Mouse (Mus musculus): ENCODE measurements around the gene Adh6b.

Adh6b gene

DNA sequence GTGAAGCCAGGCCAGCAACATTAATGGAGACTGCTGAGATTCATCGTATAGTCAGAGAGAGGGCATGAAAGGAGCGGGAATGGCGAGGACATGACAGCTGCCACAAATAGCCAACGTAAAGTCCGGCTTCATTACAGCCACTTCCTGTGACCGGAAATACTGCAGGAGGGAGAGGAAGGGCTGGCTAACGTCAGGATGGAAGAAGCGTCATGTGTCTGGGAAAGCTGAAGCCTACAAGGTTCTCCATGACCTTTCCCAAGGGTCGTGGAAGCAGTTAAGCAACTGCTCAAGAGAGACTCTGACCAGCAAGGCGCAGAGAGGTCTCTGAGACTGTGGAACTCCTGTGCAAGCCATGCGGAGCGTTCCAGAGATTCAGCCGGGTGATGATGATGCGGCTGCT lies at the start of gene Adh6b:
Gene Adh6b, plus strand, starts transcription at position 305 of the 400 bp plus-strand sequence.
- DNase-seq (ENCODE audit: low spot score in 2 of 2) = no peak

DNA sequence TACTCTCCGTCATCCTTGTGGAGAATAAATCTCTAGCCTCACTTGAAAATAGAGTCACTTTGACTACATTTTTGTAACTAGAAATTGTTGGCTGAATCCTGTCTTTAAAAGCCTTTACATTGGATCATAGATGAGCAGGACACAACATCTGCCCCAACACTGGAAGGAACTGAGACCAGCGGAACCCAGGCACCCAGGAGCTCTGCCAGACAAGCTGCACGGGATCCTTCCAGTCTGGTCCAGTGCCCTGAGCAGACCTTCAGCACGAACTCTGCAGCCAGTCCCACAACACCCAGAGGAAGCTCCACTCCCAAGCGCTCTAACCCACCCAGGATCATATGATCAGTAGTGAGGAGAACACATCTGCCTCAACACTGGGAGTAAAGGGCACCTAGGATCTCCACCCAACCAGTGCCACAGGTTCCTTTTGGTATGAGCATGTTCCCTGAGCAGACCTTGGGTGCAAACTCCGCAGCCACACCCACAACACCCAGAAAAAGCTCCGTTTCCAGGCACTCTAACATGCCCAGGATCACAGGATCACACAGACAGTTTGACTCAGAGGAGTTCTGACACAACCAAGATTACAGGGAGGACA lies 48.2 kb upstream of the Adh6b start:
- DNase-seq (ENCODE audit: low spot score in 2 of 2) = no peak

DNA sequence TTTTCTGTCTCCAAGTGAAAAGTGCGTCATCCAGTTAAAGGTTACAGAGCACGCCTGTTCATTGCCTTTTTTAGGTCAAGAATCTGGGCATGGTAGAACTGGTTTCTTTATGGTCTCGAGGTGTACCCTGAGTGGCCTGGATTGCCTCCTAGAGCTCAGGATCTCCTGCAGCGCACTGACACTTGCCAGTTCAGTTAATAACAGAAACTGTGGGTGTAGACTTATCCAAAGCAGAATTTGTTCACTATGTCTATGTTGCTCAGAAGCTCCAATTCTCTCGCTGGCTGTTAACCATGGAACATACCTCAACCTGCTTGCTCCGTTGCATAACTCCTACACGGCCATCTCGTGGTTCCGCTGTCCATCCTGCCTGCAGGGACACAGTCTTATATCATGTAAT lies 41.4 kb upstream of the Adh6b start:
- DNase-seq (ENCODE audit: low spot score in 2 of 2) = no peak

DNA sequence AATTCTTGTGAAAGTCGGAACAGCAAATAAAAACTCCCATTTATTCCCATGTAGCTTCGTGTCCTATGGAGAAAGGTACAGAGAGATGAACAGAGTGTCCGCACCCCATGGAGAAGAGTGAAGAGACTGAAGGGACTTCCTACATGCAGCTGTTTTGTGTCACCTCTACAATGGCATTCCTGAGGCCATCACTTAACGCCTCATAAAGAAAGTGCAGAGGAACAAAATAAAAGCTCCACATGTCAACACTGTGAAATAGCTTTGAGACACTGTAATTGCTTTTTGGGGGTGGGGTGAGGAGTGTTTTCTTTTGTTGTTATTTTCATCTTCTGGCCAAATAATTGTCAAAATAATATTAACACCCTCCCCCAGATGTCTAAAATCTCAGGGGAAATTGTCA lies 38.9 kb upstream of the Adh6b start:
- no peak for DNase-seq (ENCODE audit: low spot score in 2 of 2)

DNA sequence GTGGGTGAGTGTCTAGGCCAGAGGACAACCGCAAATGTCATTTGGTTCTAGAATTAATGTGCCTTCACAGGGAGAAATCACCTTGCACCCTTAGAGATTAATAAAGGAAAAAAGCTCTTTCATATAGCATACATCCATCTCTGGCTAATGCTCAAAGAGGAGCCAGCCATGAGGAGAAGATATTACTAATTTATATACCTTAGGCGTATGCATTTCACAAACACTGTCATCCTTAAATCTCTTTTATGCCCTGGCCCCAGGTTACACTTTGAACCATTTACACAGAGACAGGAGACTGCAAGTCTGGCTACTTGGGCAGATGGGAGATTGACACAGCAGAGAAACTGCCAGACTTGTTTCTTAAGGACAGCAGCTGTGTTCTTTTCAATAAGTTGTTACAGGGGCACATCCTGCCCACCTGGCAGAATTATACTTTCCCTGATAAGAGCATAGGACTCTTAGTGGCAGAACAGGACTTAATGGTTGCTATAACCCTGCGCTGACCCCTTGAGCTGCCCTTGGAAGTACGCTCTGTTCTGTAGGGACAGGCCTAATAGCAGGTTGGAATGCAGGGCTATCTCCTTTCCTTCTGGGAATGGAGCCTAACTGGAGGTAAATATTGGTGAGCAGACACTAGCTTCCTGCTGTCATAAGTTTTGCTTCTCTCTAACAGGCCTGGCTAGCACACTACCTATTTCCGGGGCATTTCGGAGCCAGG lies 37.6 kb upstream of the Adh6b start:
- DNase-seq (ENCODE audit: low spot score in 2 of 2) = no peak

DNA sequence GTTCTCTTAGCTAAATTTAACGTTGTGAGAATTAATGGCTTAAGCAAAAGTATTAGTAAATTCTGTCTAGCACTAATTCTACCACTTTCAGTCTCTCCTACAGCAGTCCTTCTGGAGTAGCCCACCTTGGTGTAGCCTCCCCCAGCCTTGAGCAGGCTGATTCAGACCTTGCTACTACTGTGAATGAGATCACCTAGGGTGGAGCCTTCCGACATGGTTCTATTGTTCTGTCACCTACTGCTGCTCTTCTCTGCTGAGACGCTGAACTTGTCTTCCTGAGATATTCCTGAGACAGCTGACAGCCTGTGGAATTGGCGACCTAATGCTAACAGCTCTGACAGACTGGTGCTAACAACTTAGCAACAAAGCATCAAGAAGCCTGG lies 37.1 kb upstream of the Adh6b start:
- no peak for DNase-seq (ENCODE audit: low spot score in 2 of 2)

DNA sequence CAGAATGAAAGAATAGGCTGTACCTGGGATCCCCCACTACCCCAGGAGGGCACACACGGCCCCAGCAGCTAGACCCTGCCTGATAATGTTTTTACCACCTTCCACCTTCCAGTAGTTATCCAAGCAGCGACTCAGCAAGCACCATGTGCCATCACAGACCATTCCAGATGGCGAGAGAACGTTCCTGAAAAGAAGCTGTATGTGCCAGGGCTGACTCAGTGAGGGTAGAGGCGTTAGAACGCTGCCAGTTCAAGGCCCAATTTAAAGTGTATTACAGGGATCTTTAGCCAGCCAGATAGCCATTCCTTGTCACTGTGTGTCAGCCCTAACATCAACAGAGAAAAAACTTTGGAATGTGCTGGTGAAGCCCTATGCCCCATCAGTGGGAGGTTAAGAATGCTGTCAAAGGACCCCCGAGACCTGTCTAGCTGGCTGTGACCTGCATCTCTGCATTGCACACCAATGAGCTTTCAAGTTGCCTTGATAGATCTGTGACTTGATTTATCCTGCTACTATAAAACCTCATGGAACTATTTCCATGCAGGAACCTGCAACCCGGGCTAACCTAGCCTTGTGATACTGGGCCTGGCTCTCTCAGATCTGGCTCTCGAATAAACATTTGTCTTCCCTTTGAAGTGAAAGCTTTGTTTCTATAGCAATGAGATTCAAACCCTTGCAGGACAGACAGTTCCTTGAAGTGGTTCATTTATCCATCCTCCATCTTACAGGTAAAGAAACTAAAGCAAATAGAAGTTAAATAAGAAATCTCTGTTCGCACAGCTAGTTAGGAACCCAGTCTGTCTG lies 35.9 kb upstream of the Adh6b start:
- no peak for DNase-seq (ENCODE audit: low spot score in 2 of 2)

DNA sequence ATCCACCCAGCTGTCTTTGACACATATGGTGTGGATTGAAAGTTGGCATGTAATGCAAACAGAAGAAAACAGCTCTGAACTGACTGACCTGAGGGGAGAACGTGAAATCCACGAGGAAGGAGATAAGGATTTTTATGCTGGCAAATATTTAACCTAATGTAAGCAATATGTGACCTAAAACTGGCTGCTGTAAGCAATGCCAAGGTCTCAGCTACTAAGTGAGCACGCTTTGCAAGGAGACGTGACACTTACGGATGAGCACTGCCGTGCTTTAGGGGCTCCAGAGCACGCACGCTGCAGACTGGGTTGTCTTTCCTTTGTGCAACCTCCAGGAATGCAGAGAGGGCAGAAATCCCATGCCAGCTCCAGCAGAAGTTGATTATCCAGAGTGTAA lies 35.3 kb upstream of the Adh6b start:
- DNase-seq (ENCODE audit: low spot score in 2 of 2) = no peak

DNA sequence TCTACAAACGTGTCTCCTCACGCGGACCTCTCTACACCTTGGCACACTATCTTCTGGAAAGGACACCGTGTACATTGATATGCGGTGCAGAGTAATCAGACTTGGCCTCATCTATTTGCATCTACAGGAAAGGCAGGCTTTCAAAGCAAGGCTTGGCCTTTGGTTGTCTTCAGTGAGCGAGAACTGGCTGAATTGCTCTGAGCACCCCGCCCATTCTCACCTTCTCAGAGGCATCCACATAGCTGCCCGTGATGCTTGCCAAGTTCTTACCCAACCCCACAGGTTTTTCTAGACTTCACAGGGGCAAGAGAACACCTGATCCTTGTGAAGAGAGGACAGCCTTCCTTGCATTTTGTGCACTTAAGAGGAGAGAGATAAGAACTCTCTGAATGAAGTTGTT lies 31.7 kb upstream of the Adh6b start:
- DNase-seq (ENCODE audit: low spot score in 2 of 2) = no peak

DNA sequence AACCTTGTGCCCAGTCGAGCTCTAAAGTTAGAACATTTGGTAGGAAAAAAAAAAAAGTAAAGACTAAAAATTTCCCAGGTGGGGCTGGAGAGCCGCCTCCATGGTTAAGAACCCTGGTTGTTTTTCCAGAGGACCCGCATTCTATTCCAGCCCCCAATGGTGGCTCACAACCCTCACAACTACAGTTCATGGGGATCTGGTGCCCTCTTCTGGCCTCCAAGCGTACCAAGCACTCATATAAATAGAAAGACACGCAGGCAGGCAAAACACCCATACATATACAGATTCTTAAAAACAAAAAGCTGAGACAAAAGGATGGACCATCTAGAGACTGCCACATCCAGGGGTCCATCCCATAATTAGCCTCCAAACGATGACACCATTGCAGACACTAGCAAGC lies 30.6 kb upstream of the Adh6b start:
- no peak for DNase-seq (ENCODE audit: low spot score in 2 of 2)

DNA sequence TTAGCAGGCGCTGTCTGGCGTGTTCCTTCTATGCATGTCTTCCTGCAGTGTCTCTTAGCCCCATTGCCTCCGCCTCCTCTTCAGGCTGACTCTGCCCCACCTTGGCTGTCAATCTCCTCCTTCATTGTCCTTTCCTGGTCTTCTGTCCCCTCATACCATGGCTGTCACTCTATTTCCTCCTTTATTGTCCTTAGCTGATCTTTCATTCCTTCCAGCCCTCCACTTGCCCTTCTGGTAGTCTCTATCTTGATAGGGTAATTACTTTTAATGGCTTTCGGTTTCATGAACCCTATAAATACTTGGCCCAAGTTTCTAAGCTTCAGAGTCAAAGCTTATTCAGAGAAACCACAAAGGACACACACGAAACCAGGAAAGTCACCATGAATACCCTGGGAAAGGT lies 28.6 kb upstream of the Adh6b start, which contains the start of gene Adh6a:
Gene Adh6a, plus strand, starts transcription at position 322 of the 400 bp plus-strand sequence.
- no peak for DNase-seq (ENCODE audit: low spot score in 2 of 2)

DNA sequence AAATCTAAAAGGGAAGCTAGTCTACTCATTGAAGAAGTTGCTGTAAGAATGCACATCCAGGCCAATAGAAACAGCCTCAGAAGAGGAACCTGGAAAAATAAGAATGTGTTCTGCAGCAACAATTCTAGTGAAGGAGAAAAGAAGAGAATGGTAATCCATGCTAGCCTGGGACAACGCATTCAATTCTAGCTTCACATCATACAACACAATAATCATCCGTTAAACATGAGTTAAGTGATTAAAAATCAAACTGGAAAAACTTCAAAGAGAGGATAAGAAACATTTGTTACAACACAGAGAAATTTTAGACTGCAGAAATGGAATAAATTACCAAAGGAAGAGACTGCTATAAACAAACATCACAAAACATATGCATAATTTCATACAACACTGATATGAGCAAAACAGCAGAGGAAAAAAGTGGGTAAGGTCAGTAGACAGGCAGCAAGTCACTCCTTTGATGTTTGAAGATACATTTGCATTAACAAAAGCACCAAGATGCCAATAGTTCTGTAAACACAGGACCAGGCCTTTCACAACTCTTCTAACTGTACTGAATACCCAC lies 24.6 kb upstream of the Adh6b start:
- DNase-seq (ENCODE audit: low spot score in 2 of 2) = no peak

DNA sequence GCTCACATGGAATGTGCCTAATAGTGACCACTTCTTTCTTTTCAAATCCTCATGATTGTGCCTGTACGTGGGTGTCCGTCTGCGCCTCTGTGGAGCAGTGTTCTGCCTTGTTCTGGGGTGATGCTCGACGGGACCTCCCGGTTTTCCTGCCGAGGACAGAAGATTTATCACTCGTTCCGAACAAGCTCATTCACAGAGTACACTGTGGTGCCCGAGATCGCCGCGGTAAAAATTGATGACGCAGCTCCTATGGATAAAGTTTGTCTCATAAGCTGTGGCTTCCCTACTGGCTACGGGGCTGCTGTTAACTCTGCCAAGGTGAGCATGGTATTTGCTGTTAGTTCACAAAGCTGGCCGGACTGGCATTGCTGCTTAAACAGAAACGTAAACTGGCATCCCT lies 16.6 kb upstream of the Adh6b start:
- no peak for DNase-seq (ENCODE audit: low spot score in 2 of 2)

DNA sequence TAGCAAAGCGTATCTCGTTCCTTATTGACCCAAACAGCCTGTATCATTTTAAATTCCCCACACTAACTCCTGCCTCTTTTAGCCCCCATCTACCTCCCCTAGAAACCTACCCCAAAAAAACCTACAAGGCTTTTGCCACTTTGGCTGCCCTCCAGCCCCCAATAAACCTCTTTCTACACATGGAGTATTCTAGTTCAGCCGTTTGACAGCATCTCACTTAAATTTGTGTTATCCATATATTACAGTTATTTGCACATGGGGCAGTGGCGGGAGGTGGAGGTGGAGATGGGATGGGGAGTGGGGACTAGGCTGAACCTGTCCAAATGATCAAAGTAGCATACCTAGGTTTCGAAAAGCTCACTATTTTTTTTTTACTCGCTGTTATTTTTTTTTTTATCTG lies 16.1 kb upstream of the Adh6b start:
- DNase-seq (ENCODE audit: low spot score in 2 of 2) = no peak

DNA sequence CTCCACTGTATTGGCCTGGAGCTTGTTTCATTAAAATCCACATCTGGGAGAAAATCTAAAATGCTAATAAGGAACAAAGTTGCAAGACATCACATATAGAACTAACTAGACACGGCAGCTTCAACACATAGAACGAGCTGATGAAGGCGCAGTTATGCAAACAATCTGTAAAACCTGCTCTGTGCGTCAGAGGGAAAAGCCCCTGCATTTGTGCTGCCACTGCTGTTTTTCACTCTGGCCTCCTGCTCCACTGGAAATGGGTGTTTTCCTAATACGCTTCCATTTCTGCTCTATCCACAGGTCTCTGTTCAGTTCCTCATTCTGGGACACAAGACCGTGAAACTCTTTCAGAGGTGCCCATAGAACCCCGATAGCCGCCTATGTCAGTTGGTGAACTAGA lies 7.7 kb upstream of the Adh6b start:
- no peak for DNase-seq (ENCODE audit: low spot score in 2 of 2)

DNA sequence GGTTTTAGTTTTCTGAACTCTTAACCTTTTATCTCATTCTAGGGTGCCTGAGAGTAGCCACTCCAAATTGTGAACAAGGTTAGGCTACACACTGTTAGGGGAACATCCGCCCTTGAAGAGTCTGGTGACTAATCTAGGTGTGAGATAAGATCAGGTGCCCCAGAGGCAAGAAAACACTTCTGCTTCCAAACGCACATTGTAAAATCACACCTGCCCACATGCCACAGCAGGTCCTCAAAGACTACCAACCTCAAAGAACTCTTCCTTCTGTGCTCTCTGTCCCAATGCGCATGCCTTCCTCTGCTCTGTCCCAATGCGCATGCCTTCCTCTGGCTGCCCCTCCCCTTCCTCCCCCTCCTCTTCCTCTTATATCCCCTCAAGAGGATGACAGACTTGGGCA lies 7.3 kb upstream of the Adh6b start:
- no peak for DNase-seq (ENCODE audit: low spot score in 2 of 2)

DNA sequence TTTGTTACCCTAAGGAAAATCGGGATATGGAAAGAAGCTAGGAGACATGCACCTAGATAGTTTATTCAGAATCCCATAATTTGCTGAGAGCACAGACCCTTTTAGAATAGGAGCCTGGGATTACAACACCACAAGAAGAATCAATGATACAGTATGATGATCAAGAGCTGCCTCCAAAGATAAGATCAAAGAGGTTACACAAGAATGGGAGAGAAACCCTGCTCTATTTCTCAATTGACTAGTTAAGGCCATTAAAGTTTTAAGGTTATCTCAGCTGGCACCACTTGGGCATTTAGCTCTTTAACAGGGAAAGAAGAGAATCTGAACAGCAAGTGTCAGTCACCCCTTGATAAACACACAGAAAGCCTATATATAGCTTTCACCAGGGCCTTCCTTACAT lies 6.0 kb upstream of the Adh6b start:
- DNase-seq (ENCODE audit: low spot score in 2 of 2) = no peak

DNA sequence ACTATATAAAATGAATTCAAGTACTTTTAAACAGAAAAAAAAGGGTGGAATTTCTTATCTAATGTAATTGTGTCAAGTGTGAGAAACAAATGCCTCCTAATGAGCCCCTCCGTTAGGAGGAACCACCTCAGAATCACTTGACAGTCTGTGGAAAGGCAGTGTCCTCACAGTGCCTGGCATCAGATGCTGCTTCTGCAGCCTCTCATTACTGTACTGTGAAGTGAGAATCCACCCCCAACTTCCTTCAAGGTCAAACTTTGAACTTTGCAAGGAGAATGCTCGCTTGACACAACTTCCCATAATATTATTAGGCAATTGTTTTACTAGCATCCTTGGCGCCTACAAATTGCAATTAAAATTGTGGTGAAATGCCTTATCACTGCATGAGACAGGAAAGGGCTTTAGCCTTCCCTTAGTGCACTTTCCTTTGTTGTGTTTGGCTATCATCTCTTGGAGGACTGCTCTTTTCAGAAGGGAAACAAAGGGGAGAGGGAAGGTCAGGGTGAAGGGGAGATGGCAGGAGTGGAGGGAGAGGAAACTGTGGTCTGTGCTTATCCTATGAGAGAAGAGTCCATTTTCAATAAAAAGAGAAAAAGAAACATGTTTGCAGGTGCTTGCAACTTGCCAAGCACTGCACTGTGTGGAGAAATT lies 5.3 kb upstream of the Adh6b start:
- no peak for DNase-seq (ENCODE audit: low spot score in 2 of 2)

DNA sequence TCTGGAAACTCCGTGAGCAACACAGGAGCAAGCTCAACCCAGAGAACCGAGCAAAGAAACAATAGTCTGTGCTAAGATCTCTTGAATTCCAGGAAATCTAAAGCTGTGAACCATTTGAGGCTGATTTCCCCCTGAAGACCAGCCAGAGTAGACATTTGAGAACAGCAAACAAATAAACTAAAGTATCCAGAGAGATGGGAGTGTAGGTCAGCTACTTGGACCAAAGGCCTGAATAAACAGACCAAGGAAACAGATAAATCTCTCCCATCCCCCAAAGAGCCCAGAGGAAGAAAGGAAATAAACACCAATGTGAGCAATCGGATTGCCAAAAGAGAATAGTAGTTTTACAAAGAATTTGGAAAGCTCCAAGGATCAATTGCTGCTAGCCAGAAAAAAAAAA lies 5.5 kb downstream of the Adh6b start:
- no peak for DNase-seq (ENCODE audit: low spot score in 2 of 2)

DNA sequence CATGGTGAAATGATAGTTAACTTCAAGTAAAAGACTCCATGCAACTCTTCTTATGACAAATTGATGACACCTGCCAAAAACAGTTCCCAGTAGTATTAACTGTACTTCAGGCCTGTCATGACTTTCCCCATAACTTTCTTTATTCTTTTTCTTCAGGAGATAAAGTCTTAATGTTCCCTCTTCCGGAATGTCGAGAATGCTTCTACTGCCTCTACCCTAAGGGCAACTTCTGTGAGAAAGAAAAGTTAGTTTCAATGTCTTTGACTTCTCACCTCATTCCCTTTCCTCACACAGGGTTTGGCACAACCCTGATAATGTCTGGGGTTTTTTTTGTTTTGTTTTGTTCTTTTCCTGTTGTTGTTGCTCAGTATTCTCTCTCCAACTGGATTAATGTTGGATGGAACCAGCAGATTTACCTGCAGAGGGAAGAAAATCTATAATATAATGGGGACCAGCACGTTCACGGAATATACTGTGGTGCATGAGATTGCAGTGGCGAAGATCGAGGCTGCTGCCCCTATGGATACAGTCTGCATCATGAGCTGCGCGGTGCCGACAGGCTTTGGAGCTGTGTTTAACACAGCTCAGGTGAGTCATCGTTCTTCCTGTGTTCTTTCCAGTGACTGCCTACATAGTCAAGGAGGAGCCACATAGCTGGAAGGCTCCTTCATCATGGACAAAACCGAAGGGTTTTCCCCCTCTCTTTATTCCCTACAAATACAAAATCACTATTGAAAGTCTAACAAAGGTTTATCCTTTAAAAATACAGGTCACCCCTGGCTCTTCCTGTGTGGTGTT lies 10.6 kb downstream of the Adh6b start:
- DNase-seq (ENCODE audit: low spot score in 2 of 2) = no peak

DNA sequence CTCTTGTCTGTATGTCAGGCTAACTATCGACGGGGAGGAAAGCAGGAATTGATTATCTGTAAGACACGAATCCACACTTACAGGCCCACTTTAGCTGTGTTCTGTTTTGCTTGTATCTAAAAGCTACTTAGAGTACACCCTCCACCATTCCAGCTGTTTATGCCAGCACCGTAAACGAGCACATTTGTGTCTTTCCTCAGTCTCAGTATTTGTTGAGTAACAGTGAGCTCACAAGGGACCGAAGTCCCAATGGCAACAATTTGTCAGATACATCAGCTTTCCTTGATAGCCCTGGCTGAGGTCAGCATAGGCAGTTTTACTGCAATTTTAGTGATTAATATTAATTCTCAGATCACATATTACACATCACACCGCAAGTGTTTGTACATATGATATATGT lies 17.3 kb downstream of the Adh6b start:
- DNase-seq (ENCODE audit: low spot score in 2 of 2) = no peak
